Mouse (Mus musculus): ENCODE results near the gene Fau. TPM values are rescaled to one million over a fixed set of nuclear protein-coding genes. Genes with fewer than 3 reads are reported as not detected.

Fau gene
- polyA plus RNA-seq, 1 experiment from 2014 or later: 618 TPM

DNA sequence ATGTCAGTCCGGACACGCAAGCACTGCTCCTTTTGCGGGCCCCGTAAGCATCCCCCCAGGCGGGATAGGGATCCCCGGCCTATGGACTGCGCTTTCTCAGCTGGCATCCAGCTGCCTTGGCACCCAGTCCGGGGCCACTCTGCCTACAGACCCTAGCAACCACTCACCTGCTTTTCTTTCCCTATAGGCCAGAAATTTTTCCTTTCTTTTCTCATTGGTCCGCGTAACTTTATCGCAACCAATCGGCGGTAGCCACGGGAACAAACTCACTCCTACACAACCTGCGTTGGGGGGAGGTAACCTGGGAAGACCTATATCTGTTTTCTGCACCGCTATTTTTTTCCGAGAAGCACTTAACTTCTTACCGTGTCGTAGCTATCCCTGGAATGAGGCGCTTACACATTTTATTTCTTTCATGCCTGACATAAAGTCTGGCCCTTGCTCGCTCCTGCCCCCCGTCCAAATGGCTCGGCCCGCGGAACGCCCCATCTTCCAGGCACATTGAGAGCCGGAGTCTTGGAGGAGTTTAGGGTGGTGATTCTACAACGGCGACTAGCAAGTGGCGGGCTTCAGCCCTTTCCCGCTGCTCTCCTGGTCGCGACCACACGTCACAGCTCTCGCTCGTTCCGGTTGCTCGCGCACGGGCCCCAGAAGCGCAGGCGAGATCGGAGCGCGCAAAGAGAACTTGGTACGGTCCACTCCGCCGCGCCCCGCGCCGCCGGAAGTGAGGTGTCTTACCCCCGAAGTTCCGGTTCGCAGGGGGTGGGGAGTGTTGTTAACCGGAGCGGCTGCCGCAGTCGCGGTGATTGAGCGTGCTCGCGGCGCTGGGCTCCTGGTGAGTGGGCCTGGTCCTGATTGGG is 11.1 kb upstream of the Fau start, which contains the start of gene Syvn1:
Syvn1 (plus strand) TSS at position 283 of the 860 bp plus-strand sequence.
- peak within 1 kb of the TSS; percentile 99 for H3K27ac ChIP-seq (replicated peaks in 1 of 2; ENCODE audit: control insufficient read depth in 1 of 2, insufficient read depth in 1 of 2, low read depth in 2 of 2, low read length in 2 of 2)
- H3K9ac ChIP-seq (ENCODE audit: low read length): peak within 1 kb of the TSS; percentile 91
- peak within 1 kb of the TSS; percentile 88 to 90 for H3K4me3 ChIP-seq (ENCODE audit: control insufficient read depth in 1 of 2, insufficient read depth in 1 of 2, low read depth in 1 of 2, low read length in 2 of 2)
- peaks cover 6 to 19% of the 10 kb centered on the region in 2 experiments; a peak in 3 of 4 replicates for H3K4me1 ChIP-seq (ENCODE audit: control insufficient read depth in 2 of 2, insufficient read depth in 2 of 2, low read length in 2 of 2)
- peak within 1 kb of the TSS; percentile 89 for H3K4me2 ChIP-seq (ENCODE audit: low read length)
- no peaks in the 10 kb centered on the region for H3K27me3 ChIP-seq (ENCODE audit: control insufficient read depth, insufficient read depth, low read length)
- ATAC-seq (ENCODE audit: insufficient number of reproducible peaks, insufficient read depth, low FRiP score, low read depth): peak; percentile 82
- H3K9me3 ChIP-seq (ENCODE audit: control insufficient read depth, low read length): no peaks in the 10 kb centered on the region
- under 1% methylated on average over 65 of the region's 65 CpGs for WGBS
- H3K36me3 ChIP-seq (ENCODE audit: control insufficient read depth, insufficient read depth, low read length): peaks cover 35% of the 10 kb centered on the region

DNA sequence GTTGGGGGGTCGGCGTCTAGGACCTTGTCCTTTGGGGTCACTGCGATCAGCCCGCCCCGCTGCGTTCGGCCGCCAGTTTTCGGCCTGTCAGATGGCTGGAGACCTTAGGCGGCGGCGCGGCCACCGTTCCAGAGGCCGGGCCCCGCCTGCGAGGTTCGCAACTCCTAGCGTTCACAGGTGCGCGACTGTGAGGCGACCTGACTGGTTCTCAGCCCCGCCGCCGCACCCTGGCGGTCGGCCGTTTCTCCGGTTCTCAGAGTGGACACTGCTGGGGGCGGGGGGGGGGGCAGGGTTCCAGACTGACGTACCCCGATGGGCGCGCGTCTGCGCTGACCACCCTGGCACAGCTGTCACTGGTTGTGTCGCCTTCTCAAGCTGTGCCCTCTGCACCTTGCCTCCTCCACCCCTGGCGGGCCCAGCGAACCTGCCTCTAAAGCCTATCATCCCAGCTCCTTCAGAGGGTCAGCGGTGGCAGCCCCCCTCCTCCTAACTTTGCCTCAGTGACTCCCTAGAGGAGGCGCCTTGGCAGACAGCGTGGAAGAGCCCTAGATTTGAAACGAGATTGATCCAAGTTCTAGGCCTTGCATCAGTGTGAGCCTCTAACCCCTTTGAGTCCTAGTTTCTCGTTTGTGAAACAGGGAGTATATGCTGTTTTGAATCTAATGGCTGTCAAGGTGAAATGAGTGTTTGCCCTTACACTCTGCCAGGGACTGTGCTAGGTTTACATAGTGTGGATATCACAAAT is 10.3 kb upstream of the Fau start:
- Histone ChIP-seq H3K36me3 (ENCODE audit: control insufficient read depth, insufficient read depth, low read length) (peaks cover 43% of the 10 kb centered on the region), H3K27ac (replicated peaks in 1 of 2; ENCODE audit: control insufficient read depth in 1 of 2, insufficient read depth in 1 of 2, low read depth in 2 of 2, low read length in 2 of 2) (peak overlapping the region; percentile 99), H3K9ac (ENCODE audit: low read length) (peak overlapping the region; percentile 91), H3K4me1 (ENCODE audit: control insufficient read depth in 2 of 2, insufficient read depth in 2 of 2, low read length in 2 of 2) (peaks cover 6 to 19% of the 10 kb centered on the region in 2 experiments; a peak in 3 of 4 replicates), H3K9me3 (ENCODE audit: control insufficient read depth, low read length) (no peaks in the 10 kb centered on the region), H3K4me2 (ENCODE audit: low read length) (peak overlapping the region; percentile 89), H3K27me3 (ENCODE audit: control insufficient read depth, insufficient read depth, low read length) (no peaks in the 10 kb centered on the region), H3K4me3 (ENCODE audit: control insufficient read depth in 1 of 2, insufficient read depth in 1 of 2, low read depth in 1 of 2, low read length in 2 of 2) (peak overlapping the region; percentile 88 to 90)
- WGBS: 2% methylated on average over 44 of the region's 44 CpGs
- ATAC-seq (ENCODE audit: insufficient number of reproducible peaks, insufficient read depth, low FRiP score, low read depth): peak; percentile 5

DNA sequence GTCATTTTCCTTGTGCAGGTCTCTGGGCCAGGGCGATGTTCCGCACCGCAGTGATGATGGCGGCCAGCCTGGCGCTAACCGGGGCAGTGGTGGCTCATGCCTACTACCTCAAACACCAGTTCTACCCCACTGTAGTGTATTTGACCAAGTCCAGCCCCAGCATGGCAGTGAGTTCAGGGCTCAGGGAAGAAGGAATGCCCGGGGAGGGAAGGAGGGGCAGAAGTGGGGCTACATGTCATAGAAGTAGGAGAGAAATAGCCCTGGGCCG is 9.8 kb upstream of the Fau start:
- no peak for ATAC-seq (ENCODE audit: insufficient number of reproducible peaks, insufficient read depth, low FRiP score, low read depth)
- H3K4me2 ChIP-seq (ENCODE audit: low read length): peak overlapping the region; percentile 89
- H3K9ac ChIP-seq (ENCODE audit: low read length): peak overlapping the region; percentile 91
- H3K36me3 ChIP-seq (ENCODE audit: control insufficient read depth, insufficient read depth, low read length): peaks cover 48% of the 10 kb centered on the region
- H3K4me3 ChIP-seq (ENCODE audit: control insufficient read depth in 1 of 2, insufficient read depth in 1 of 2, low read depth in 1 of 2, low read length in 2 of 2): peak overlapping the region; percentile 88 to 90
- no peak overlapping the region; a peak in 1 of 4 replicates for H3K27ac ChIP-seq (replicated peaks in 1 of 2; ENCODE audit: control insufficient read depth in 1 of 2, insufficient read depth in 1 of 2, low read depth in 2 of 2, low read length in 2 of 2)
- 80% methylated on average over 8 of the region's 8 CpGs for WGBS
- H3K9me3 ChIP-seq (ENCODE audit: control insufficient read depth, low read length): no peaks in the 10 kb centered on the region
- peaks cover 6 to 19% of the 10 kb centered on the region in 2 experiments; a peak in 3 of 4 replicates for H3K4me1 ChIP-seq (ENCODE audit: control insufficient read depth in 2 of 2, insufficient read depth in 2 of 2, low read length in 2 of 2)
- no peaks in the 10 kb centered on the region for H3K27me3 ChIP-seq (ENCODE audit: control insufficient read depth, insufficient read depth, low read length)

DNA sequence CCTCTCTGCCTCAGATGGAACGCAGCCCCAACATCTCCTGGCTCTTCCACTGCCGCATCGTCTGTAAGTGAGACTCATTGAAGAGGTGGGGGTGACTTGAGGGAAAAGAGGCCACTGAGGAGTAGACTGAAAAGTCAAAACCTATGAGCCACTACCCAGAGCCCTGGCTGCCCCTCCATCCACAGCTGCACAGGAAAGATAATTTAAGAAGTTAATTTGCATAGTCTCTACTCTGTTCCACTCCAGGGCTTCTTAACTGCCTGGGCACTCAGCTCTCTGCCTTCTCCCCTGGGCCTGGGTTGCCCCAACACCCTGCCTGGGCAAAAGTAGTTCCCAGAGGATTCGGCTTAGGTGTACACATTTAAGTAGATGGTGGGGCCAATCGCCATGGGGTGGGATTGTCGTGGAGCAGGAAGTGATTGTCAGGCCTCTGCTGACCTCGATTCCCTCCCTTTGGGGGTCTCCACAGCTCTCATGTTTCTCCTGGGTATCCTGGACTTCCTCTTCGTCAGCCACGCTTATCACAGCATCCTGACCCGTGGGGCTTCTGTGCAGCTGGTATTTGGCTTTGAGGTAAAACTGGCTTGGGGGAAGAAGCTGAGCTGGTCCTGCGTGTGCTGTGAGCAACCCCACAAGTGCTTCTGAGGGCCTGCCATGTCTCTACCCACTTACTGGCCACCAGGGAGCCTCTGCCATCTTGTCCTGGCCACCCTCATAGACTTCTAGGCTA is 8.8 kb upstream of the Fau start:
- WGBS: 81% methylated on average over 11 of the region's 11 CpGs
- Histone ChIP-seq H3K4me3 (ENCODE audit: control insufficient read depth in 1 of 2, insufficient read depth in 1 of 2, low read depth in 1 of 2, low read length in 2 of 2) (no peak overlapping the region), H3K36me3 (ENCODE audit: control insufficient read depth, insufficient read depth, low read length) (peaks cover 59% of the 10 kb centered on the region), H3K4me2 (ENCODE audit: low read length) (no peak overlapping the region), H3K27ac (replicated peaks in 1 of 2; ENCODE audit: control insufficient read depth in 1 of 2, insufficient read depth in 1 of 2, low read depth in 2 of 2, low read length in 2 of 2) (no peak overlapping the region), H3K9ac (ENCODE audit: low read length) (no peak overlapping the region), H3K9me3 (ENCODE audit: control insufficient read depth, low read length) (no peaks in the 10 kb centered on the region), H3K4me1 (ENCODE audit: control insufficient read depth in 2 of 2, insufficient read depth in 2 of 2, low read length in 2 of 2) (peaks cover 6 to 19% of the 10 kb centered on the region in 2 experiments; a peak in 3 of 4 replicates), H3K27me3 (ENCODE audit: control insufficient read depth, insufficient read depth, low read length) (no peaks in the 10 kb centered on the region)
- ATAC-seq (ENCODE audit: insufficient number of reproducible peaks, insufficient read depth, low FRiP score, low read depth): no peak

DNA sequence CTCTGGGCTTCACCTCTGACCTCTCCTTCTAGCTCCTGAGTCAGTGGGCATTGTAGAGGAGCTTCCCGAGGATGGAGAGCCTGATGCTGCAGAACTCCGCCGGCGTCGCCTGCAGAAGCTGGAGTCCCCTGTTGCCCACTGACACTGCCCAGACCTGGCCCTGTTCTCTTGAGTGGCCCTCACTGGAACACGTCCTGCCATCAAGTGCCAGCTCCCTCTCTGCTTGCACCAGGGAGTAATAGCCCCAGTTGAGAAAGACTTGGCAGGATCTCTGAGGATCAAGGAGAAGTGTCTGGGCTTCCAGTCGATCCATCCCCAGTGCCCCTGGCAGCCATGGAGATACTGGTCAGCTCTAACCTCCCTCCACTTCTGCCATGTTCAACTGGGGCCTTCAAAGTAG is 5.1 kb upstream of the Fau start:
- no peak for ATAC-seq (ENCODE audit: insufficient number of reproducible peaks, insufficient read depth, low FRiP score, low read depth)
- Histone ChIP-seq H3K4me2 (ENCODE audit: low read length) (no peak overlapping the region), H3K9me3 (ENCODE audit: control insufficient read depth, low read length) (no peaks in the 10 kb centered on the region), H3K27ac (replicated peaks in 1 of 2; ENCODE audit: control insufficient read depth in 1 of 2, insufficient read depth in 1 of 2, low read depth in 2 of 2, low read length in 2 of 2) (no peak overlapping the region), H3K4me1 (ENCODE audit: control insufficient read depth in 2 of 2, insufficient read depth in 2 of 2, low read length in 2 of 2) (peaks cover 7 to 18% of the 10 kb centered on the region in 2 experiments), H3K4me3 (ENCODE audit: control insufficient read depth in 1 of 2, insufficient read depth in 1 of 2, low read depth in 1 of 2, low read length in 2 of 2) (no peak overlapping the region), H3K36me3 (ENCODE audit: control insufficient read depth, insufficient read depth, low read length) (peaks cover 82% of the 10 kb centered on the region), H3K27me3 (ENCODE audit: control insufficient read depth, insufficient read depth, low read length) (no peaks in the 10 kb centered on the region), H3K9ac (ENCODE audit: low read length) (no peak overlapping the region)
- WGBS: 78% methylated on average over 7 of the region's 7 CpGs

DNA sequence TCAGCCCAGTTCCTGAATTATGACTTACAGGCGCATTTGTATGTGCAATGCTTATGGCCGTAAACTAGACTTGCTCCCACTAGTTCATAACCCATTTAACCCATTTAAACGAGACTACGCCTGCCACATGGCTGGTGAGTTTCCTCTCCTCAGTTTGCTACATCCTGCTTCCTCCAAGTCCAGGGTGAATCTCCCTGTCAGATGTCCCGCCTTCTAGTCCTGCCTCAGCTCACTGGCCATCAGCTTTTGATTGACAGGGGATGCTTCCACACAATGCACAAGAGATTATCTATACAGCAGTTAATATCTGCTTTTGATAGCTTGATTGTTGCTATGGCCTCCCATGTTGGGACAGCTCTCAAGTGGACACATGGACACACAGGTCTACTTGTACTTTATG is 3.3 kb upstream of the Fau start:
- H3K4me3 ChIP-seq (ENCODE audit: control insufficient read depth in 1 of 2, insufficient read depth in 1 of 2, low read depth in 1 of 2, low read length in 2 of 2): no peak overlapping the region
- no peak overlapping the region for H3K27ac ChIP-seq (replicated peaks in 1 of 2; ENCODE audit: control insufficient read depth in 1 of 2, insufficient read depth in 1 of 2, low read depth in 2 of 2, low read length in 2 of 2)
- H3K27me3 ChIP-seq (ENCODE audit: control insufficient read depth, insufficient read depth, low read length): no peaks in the 10 kb centered on the region
- H3K4me2 ChIP-seq (ENCODE audit: low read length): no peak overlapping the region
- no peak overlapping the region for H3K9ac ChIP-seq (ENCODE audit: low read length)
- H3K9me3 ChIP-seq (ENCODE audit: control insufficient read depth, low read length): no peaks in the 10 kb centered on the region
- peaks cover 78% of the 10 kb centered on the region for H3K36me3 ChIP-seq (ENCODE audit: control insufficient read depth, insufficient read depth, low read length)
- ATAC-seq (ENCODE audit: insufficient number of reproducible peaks, insufficient read depth, low FRiP score, low read depth): no peak
- peaks cover 2 to 17% of the 10 kb centered on the region in 2 experiments; a peak in 3 of 4 replicates for H3K4me1 ChIP-seq (ENCODE audit: control insufficient read depth in 2 of 2, insufficient read depth in 2 of 2, low read length in 2 of 2)
- 77% methylated on average over 5 of the region's 5 CpGs for WGBS

DNA sequence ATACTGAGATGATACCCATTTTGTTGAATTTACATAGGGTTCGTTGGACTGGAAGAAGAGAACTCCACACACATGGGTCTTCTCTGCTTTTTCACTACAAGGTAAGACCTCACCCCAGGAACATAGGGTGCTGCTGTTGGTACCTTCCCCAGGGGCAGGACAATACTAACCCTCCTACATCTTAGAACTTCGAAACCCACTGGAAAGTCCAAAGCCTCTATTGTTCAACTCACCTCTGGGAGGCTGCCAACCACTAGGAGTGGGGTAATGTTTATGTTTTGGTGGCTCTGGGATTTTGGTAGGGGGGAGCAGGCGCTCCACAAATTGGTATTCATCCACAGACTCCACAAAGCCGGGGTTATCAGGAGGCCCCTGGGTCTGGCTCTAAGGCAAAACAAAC is 948 bp upstream of the Fau start:
- WGBS: 64% methylated on average over 4 of the region's 4 CpGs

More for the DNA sequence above, 948 bp upstream of the Fau start:
- Histone ChIP-seq H3K4me2 (ENCODE audit: low read length) (peak overlapping the region; percentile 87), H3K4me1 (ENCODE audit: control insufficient read depth in 2 of 2, insufficient read depth in 2 of 2, low read length in 2 of 2) (peaks cover 2 to 20% of the 10 kb centered on the region in 2 experiments; a peak in 3 of 4 replicates), H3K27ac (replicated peaks in 1 of 2; ENCODE audit: control insufficient read depth in 1 of 2, insufficient read depth in 1 of 2, low read depth in 2 of 2, low read length in 2 of 2) (peak overlapping the region in 1 of 2 experiments; percentile 58; a peak in 1 of 4 replicates), H3K9me3 (ENCODE audit: control insufficient read depth, low read length) (no peaks in the 10 kb centered on the region), H3K9ac (ENCODE audit: low read length) (peak overlapping the region; percentile 94), H3K4me3 (ENCODE audit: control insufficient read depth in 1 of 2, insufficient read depth in 1 of 2, low read depth in 1 of 2, low read length in 2 of 2) (peak overlapping the region; percentile 88 to 91), H3K27me3 (ENCODE audit: control insufficient read depth, insufficient read depth, low read length) (no peaks in the 10 kb centered on the region), H3K36me3 (ENCODE audit: control insufficient read depth, insufficient read depth, low read length) (peaks cover 61% of the 10 kb centered on the region)
- ATAC-seq (ENCODE audit: insufficient number of reproducible peaks, insufficient read depth, low FRiP score, low read depth): no peak
